Mouse (Mus musculus): ENCODE results near the gene Ccdc91.

DNA sequence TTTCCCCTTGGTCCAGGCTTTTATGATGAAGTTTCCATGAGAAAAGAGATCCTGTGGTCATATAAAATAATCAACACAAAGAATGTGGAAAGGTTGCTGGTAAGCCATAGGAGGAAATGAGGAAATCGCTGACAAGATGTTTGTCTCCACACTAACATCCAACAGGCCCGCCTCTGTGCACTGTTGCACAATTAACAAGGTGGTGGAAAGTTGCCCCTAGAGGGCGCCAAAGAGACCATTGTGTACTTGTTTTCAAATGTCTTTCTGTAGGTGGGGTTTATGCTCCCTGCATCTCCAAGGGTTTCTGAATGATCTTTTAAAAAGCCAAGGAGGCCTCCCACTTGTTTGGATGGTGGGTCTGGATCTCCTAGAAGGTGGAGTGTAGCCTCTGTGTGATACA lies 188.7 kb downstream of the Ccdc91 start:
- TF ChIP-seq POLR2AphosphoS2 (IDR thresholded peaks at IDR 0.05; ENCODE audit: low read depth, low read length) (no peak), EP300 (IDR thresholded peaks at IDR 0.05; ENCODE audit: low read length) (no peak), RAD21 (IDR thresholded peaks at IDR 0.05; ENCODE audit: low read depth, low read length) (peak; percentile 25), CTCF (conservative IDR thresholded peaks at IDR 0.05 in 1 of 2, IDR thresholded peaks at IDR 0.05 in 1 of 2; ENCODE audit: low read depth in 2 of 2, low read length in 2 of 2) (peak; percentile 47 to 70), POLR2A (IDR thresholded peaks at IDR 0.05; ENCODE audit: low read depth, low read length) (no peak), TBP (conservative IDR thresholded peaks at IDR 0.05; ENCODE audit: low read depth, low read length) (no peak), SMC3 (IDR thresholded peaks at IDR 0.05; ENCODE audit: low read depth, low read length) (peak; percentile 52), CHD2 (IDR thresholded peaks at IDR 0.05; ENCODE audit: low read length) (no peak), MAX (IDR thresholded peaks at IDR 0.05; ENCODE audit: low read length) (no peak), JUND (conservative IDR thresholded peaks at IDR 0.05; ENCODE audit: low read depth, low read length) (no peak)
